Mouse (Mus musculus) heart, embryonic 12.5 days (tissue): ENCODE results near the gene Galnt18. TPM values are rescaled to one million over a fixed set of nuclear protein-coding genes. Genes with fewer than 3 reads are reported as not detected.

Experiments used
- ATAC-seq: fragments of 200-750 bp; cut with Nextera tagmentation; 2 replicates; pipeline ENCODE4 v1.8.0; 2017; ENCODE audit warnings: moderate TSS enrichment, moderate library complexity; ENCODE audit not compliant: insufficient number of reproducible peaks, low FRiP score
- H3K27ac ChIP-seq: fragments of 300-500 bp; sonication (generic); 2 replicates; pipeline ENCODE4 v1.5.1; 2016; ENCODE audit warnings: mild to moderate bottlenecking, moderate library complexity; ENCODE audit not compliant: poor library complexity, severe bottlenecking
- H3K27me3 ChIP-seq: fragments of 300-500 bp; sonication (generic); replicated peaks from 2 replicates; pipeline ENCODE4 v1.6.1; 2016; ENCODE audit warnings: mild to moderate bottlenecking, moderate library complexity
- H3K36me3 ChIP-seq: fragments of 300-500 bp; sonication (generic); 2 replicates; pipeline ENCODE4 v1.6.1; 2016; ENCODE audit warnings: mild to moderate bottlenecking, moderate library complexity
- H3K4me1 ChIP-seq: fragments of 300-500 bp; sonication (generic); replicated peaks from 2 replicates; pipeline ENCODE4 v1.6.1; 2016; ENCODE audit warnings: mild to moderate bottlenecking
- H3K4me2 ChIP-seq: fragments of 300-500 bp; sonication (generic); 2 replicates; pipeline ENCODE4 v1.6.1; 2016; ENCODE audit warnings: mild to moderate bottlenecking, moderate library complexity
- H3K4me3 ChIP-seq: fragments of 300-500 bp; sonication (generic); 2 replicates; pipeline ENCODE4 v1.5.1; 2016; ENCODE audit warnings: mild to moderate bottlenecking
- H3K9ac ChIP-seq: fragments of 300-500 bp; sonication (generic); 2 replicates; pipeline ENCODE4 v1.6.1; 2016; ENCODE audit warnings: mild to moderate bottlenecking, moderate library complexity
- H3K9me3 ChIP-seq: fragments of 300-500 bp; sonication (generic); replicated peaks from 2 replicates; pipeline ENCODE4 v1.6.1; 2016; ENCODE audit warnings: mild to moderate bottlenecking, moderate library complexity
- WGBS: fragments of 180-500 bp; shearing (Covaris S2); methylation state at CpG from one replicate; pipeline ENCODE4 v1.1.7; 2016; 5-methylcytosine and 5-hydroxymethylcytosine counted together
- polyA plus RNA-seq: library from polyadenylated mRNA; unstranded; fragments of >200 nt; fragmentation: Nextera tagmentation; extraction: Ambion mirVana; gene quantifications from 2 replicates; pipeline ENCODE4 v1.2.1, GENCODE M21; 2016

The Galnt18 gene
- polyA plus RNA-seq, 1 experiment from 2014 or later = 11.1 TPM

DNA sequence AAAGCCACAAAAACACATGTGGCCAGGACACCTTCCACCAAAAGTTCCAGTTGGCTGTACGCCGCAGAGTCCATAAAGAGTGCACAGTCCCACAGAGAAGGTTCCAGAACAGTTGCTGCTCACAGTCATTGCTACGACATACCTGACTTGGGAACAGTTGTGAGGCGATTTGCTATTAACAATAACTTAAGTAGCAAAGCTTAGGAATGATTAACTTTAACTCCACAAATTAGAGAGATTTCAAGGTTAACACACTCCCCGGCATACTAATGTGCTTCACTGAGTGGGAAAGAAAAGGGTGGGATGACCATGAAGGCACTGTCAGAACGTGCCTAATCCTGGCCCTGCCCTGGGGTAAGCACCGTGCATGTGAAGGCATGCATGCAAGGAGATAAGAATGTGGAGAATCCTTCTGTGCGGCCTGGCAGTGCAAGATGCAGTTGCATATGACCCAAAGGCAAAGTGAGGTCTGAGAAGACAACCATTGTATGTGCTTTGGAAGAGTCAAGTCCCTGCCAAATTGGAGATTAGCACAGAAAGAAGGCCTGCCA, 8.5 kb downstream of the Galnt18 start:
- H3K36me3 ChIP-seq = no peaks in the 10 kb centered on the region
- H3K27ac ChIP-seq = no peak overlapping the region
- H3K4me3 ChIP-seq = no peak overlapping the region
- peaks cover 5% of the 10 kb centered on the region; the same call in 1 of the 2 replicates for H3K27me3 ChIP-seq
- 68% methylated on average over 8 of the region's 8 CpGs for WGBS
- no peak for ATAC-seq
- H3K9ac ChIP-seq = no peak overlapping the region
- H3K4me2 ChIP-seq = no peak overlapping the region
- H3K9me3 ChIP-seq = no peaks in the 10 kb centered on the region
- peaks cover 5% of the 10 kb centered on the region for H3K4me1 ChIP-seq

- Histone ChIP-seq H3K27me3 (peaks cover 5% of the 10 kb centered on the region; the same call in 1 of the 2 replicates), H3K9me3 (no peaks in the 10 kb centered on the region), H3K9ac (no peak overlapping the region), H3K27ac (no peak overlapping the region), H3K4me2 (no peak overlapping the region), H3K36me3 (no peaks in the 10 kb centered on the region), H3K4me1 (peaks cover 9% of the 10 kb centered on the region), H3K4me3 (no peak overlapping the region)
- 81% methylated on average over 3 of the region's 3 CpGs for WGBS
- no peak for ATAC-seq
Observed at GRCm38 (mm10) chr7:111770585-111770984, 9.2 kb downstream of the Galnt18 start.

DNA sequence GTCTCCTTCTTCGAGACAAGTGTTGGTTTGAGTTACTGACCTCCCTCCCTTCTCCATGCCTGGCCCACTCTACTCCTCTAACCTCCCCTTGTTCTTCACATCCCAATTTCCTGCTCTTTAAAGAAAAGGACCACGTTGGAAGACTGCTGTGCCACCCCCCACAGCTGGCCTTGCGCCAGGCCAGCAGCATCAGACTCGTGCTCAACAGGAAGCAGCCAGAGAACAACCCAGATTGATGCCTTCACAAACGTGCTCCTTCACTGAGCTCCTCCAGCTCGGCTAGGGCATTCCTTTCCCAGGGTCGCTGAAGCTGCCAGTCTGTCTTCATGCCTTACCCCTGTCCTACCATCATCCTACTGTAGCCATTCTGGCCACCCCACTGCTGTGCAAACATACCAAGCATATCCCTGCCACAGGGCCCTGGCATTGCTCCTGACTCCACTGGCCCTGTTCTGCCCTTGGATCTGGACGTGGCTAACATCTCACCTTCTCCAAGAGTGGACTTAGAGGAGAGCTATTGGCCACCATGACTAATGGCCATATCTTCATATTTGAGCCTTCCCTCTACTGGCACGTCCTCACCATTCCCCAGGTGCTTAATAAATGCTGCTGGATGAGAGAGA, 13.5 kb downstream of the Galnt18 start:
- H3K4me3 ChIP-seq = no peak overlapping the region
- 61% methylated on average over 9 of the region's 9 CpGs for WGBS
- H3K27ac ChIP-seq = no peak overlapping the region

GRCm38 (mm10) chr7:111762754-111763153, 17.0 kb downstream of the Galnt18 start:
- no peak for ATAC-seq
- peaks cover 15% of the 10 kb centered on the region for H3K4me1 ChIP-seq
- 35% methylated on average over 6 of the region's 6 CpGs for WGBS
- H3K27ac ChIP-seq = 0 out of 2 replicates have a peak overlapping the region, but pooled peaks have one; percentile 22
- H3K36me3 ChIP-seq = no peaks in the 10 kb centered on the region
- no peaks in the 10 kb centered on the region; the same call in 1 of the 2 replicates for H3K27me3 ChIP-seq
- no peak overlapping the region for H3K9ac ChIP-seq
- H3K4me2 ChIP-seq = no peak overlapping the region
- H3K9me3 ChIP-seq = no peaks in the 10 kb centered on the region
- no peak overlapping the region for H3K4me3 ChIP-seq

More for the DNA sequence above, 13.5 kb downstream of the Galnt18 start:
- no peaks in the 10 kb centered on the region for H3K36me3 ChIP-seq
- H3K4me2 ChIP-seq = no peak overlapping the region
- peak; percentile 45; the same call in 1 of the 2 replicates for ATAC-seq
- H3K27me3 ChIP-seq = peaks cover 5% of the 10 kb centered on the region
- H3K4me1 ChIP-seq = peaks cover 9% of the 10 kb centered on the region
- H3K9me3 ChIP-seq = no peaks in the 10 kb centered on the region
- no peak overlapping the region for H3K9ac ChIP-seq

DNA sequence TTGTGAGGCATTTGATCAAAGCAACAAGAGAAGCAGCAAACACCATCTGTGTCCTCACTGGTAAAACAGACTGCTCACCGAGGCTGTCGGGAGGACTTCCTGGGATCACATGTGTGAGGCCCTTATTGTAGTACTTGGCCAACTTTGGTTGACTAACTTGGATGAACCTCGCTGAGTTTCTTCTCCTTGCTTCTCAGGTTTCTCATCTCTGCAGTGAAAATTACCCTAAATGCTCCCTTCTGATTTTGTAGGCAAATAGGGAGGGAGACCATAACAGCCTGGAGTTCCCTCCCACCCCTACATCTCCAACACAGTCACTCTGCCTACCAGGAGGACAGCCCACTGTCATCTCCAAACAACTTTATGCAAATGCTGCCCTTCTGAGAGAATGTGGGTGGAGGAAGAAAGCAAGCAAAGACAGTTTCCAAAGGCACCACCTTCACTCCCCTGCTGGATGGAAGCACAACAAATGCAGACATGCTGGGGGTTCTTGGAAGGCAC, 31.2 kb downstream of the Galnt18 start:
- Histone ChIP-seq H3K9ac (no peak overlapping the region), H3K4me3 (no peak overlapping the region), H3K9me3 (no peaks in the 10 kb centered on the region), H3K27me3 (no peaks in the 10 kb centered on the region), H3K4me2 (no peak overlapping the region), H3K4me1 (peaks cover 3% of the 10 kb centered on the region; the same call in 1 of the 2 replicates), H3K27ac (no peak overlapping the region), H3K36me3 (no peaks in the 10 kb centered on the region)
- no peak for ATAC-seq
- 81% methylated on average over 3 of the region's 3 CpGs for WGBS

DNA sequence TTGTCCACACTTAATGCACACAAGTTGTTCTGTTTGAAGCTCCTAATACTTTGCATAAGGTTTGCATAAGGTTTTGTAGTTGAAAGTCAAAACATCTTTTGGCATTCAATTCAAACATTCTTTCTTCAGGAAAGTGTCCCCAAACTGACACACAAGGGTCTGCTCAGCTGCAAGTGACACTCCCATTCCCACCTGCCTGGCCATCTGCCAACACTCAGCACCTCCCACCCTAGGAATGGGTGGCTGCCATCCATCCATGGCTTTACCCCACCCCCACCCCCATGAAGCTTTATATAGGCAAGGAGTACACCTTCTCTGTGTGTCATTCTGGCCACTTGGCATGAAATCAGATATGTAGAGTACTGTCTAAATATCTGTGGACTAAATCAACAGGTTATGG, 35.0 kb downstream of the Galnt18 start:
- no peaks in the 10 kb centered on the region for H3K9me3 ChIP-seq
- no peak for ATAC-seq
- H3K4me3 ChIP-seq = no peak overlapping the region
- no peak overlapping the region for H3K27ac ChIP-seq
- H3K4me1 ChIP-seq = peaks cover 16% of the 10 kb centered on the region
- no peak overlapping the region for H3K9ac ChIP-seq
- H3K27me3 ChIP-seq = no peaks in the 10 kb centered on the region
- no peaks in the 10 kb centered on the region for H3K36me3 ChIP-seq
- no peak overlapping the region for H3K4me2 ChIP-seq

GRCm38 (mm10) chr7:111741595-111741994, 38.2 kb downstream of the Galnt18 start:
- WGBS = 37% methylated on average over 2 of the region's 2 CpGs
- Histone ChIP-seq H3K9me3 (no peaks in the 10 kb centered on the region), H3K4me3 (no peak overlapping the region), H3K27ac (peak overlapping the region; percentile 61), H3K27me3 (no peaks in the 10 kb centered on the region), H3K9ac (no peak overlapping the region), H3K36me3 (no peaks in the 10 kb centered on the region), H3K4me2 (no peak overlapping the region), H3K4me1 (peaks cover 45% of the 10 kb centered on the region)
- ATAC-seq = 0 out of 2 replicates have a peak, but pooled peaks have one; percentile 20

DNA sequence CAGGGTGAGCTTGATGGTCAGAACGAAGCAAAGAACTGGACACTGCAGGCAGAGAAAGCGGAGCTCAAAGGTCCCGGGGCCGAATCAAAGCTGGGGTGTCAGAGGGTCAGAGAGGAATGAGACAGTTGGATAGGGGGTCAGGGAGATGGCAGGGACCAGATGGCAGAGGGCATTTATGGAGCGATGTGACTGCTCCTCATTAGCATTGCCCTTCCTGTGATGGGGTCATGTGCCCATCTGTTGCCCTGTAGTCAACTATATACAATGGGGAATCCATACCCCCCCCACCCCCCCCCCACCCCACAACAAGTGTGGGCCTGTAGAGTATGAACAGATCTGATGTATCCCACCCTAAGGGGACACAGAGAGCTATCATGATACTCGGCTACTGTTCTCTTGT, 39.7 kb downstream of the Galnt18 start:
- no peak overlapping the region for H3K9ac ChIP-seq
- H3K4me1 ChIP-seq = peaks cover 51% of the 10 kb centered on the region

DNA sequence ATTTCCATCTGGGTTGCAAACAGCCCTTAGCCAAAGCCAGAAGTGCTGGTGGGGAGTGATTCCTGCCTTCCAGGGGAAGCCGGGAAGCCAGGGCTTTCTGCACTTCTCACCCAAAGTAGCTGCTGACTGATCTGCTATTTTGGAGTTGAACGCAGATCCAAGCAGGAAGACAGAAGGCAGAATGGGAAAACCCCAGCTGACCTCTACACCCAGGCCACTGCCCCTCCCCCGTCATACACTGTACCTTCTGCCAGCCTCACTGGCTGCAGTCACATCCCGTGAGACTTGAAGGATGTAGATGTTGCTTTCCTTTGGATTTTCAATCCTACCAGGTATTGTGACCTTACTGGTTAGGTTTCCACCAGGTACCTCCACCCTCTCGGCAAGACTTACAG, 40.4 kb downstream of the Galnt18 start:
- peaks cover 48% of the 10 kb centered on the region for H3K4me1 ChIP-seq
- no peak for ATAC-seq
- no peaks in the 10 kb centered on the region for H3K9me3 ChIP-seq
- no peak overlapping the region for H3K4me3 ChIP-seq
- no peaks in the 10 kb centered on the region for H3K27me3 ChIP-seq
- H3K27ac ChIP-seq = no peak overlapping the region
- H3K9ac ChIP-seq = no peak overlapping the region
- H3K36me3 ChIP-seq = no peaks in the 10 kb centered on the region
- 36% methylated on average over 5 of the region's 5 CpGs for WGBS
- H3K4me2 ChIP-seq = no peak overlapping the region

More for the DNA sequence above, 39.7 kb downstream of the Galnt18 start:
- no peaks in the 10 kb centered on the region for H3K36me3 ChIP-seq
- H3K4me3 ChIP-seq = no peak overlapping the region
- ATAC-seq = no peak
- H3K9me3 ChIP-seq = no peaks in the 10 kb centered on the region
- H3K4me2 ChIP-seq = no peak overlapping the region
- H3K27ac ChIP-seq = no peak overlapping the region
- WGBS = 86% methylated on average over 6 of the region's 6 CpGs
- H3K27me3 ChIP-seq = no peaks in the 10 kb centered on the region

DNA sequence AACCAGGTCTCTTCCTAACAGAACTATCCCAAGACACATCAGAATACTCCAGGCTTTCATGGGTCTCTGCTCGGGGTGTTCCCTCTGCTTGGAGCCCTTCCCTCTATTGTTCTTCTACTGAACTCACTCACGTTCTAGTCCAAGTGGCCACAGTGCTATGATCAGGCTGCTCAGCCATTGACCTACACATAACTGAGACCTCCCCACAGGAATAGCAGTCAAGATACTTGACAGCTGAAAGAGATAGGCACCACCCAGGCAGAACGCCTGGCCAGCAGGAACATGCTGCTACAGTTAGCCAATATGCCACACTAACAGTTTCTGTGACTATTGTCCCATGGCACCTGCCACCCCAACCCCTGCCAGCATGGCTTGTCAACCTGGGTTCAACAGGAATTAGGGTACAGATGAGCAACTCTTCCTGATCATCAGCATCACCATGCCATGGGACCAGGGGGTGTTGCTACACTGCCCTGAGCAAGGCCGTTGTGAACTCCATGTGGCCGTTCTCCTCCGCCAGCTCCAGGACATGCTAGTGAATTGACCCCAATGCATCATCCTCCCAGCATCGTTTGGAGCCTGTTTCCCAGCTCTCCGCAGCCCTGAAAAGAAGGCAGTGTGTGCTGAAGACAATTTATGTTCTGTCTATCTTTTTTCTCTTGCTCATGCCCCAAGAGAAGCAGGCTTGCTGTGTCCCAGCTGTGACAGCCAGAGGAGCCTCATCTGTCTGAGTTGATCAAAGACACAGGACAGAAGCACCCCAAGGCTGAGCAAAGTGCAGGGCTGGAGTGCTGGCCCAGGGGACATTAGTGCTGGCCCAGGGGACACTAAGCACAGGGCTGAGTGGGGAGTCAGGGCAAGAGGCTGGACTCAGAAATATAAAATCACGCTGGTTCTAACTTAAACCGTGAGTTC, 41.1 kb downstream of the Galnt18 start:
- H3K9ac ChIP-seq = no peak overlapping the region
- H3K27ac ChIP-seq = no peak overlapping the region
- no peak overlapping the region for H3K4me3 ChIP-seq
- WGBS = 53% methylated on average over 10 of the region's 10 CpGs
- H3K9me3 ChIP-seq = no peaks in the 10 kb centered on the region
- H3K4me2 ChIP-seq = no peak overlapping the region
- H3K27me3 ChIP-seq = no peaks in the 10 kb centered on the region
- H3K36me3 ChIP-seq = no peaks in the 10 kb centered on the region
- peaks cover 48% of the 10 kb centered on the region for H3K4me1 ChIP-seq
- no peak for ATAC-seq

GRCm38 (mm10) chr7:111737426-111737825, 42.4 kb downstream of the Galnt18 start:
- H3K27ac ChIP-seq = no peak overlapping the region
- no peak overlapping the region for H3K4me2 ChIP-seq
- 45% methylated on average over 7 of the region's 7 CpGs for WGBS
- no peak for ATAC-seq
- no peak overlapping the region for H3K9ac ChIP-seq
- H3K36me3 ChIP-seq = no peaks in the 10 kb centered on the region
- H3K9me3 ChIP-seq = no peaks in the 10 kb centered on the region
- no peaks in the 10 kb centered on the region for H3K27me3 ChIP-seq
- H3K4me3 ChIP-seq = no peak overlapping the region
- H3K4me1 ChIP-seq = peaks cover 48% of the 10 kb centered on the region
